In genomic region chr2:30724521-30724920, GRCm38 (mm10) we compare ENCODE assay signal across 13 mouse cellular contexts.
DNase-seq lines count a peak whose midpoint lies in the region; ATAC-seq and TF ChIP-seq lines count a peak whose summit lies in the region.
"Had no signal": no experiment of that assay in that cellular context is flagged by ENCODE, and none has a peak within 500 bp of the region (broad histone marks: within the 10 kb centered on the region; RNA-seq: fewer than 3 reads in every experiment).

No protein-coding gene starts in this region.

- no peak overlapping the region for H3K4me2 ChIP-seq in embryonic facial prominence, embryonic 13.5 days
- H3K4me2 ChIP-seq in hindbrain, embryonic 11.5 days (replicated peaks; ENCODE audit: low read depth, low read length): no peak overlapping the region

- no peaks in the 10 kb centered on the region for H3K27me3 ChIP-seq in kidney, adult 2 months (replicated peaks; ENCODE audit: control insufficient read depth, insufficient read depth, low read length)
- no peaks in the 10 kb centered on the region for H3K27me3 ChIP-seq in embryonic facial prominence, embryonic 13.5 days
- no peaks in the 10 kb centered on the region for H3K27me3 ChIP-seq in hindbrain, embryonic 11.5 days (ENCODE audit: control insufficient read depth, insufficient read depth, low read length)
- no peaks in the 10 kb centered on the region; the same call in 1 of the 2 replicates for H3K27me3 ChIP-seq in midbrain, embryonic 10.5 days (ENCODE audit: low read depth, poor library complexity, severe bottlenecking)
- H3K27me3 ChIP-seq: heart, embryonic 15.5 days had no signal

- ATAC-seq in embryonic facial prominence, embryonic 13.5 days (ENCODE audit: insufficient number of reproducible peaks, insufficient read depth, low FRiP score, low TSS enrichment, low read depth): no peak
- no peak for ATAC-seq in hindbrain, embryonic 11.5 days (ENCODE audit: low FRiP score)
- no peak for ATAC-seq in granulocyte monocyte progenitor cell, adult 5-6 weeks (replicated peaks; ENCODE audit: poor library complexity, severe bottlenecking)

- TF ChIP-seq POLR2A in kidney, adult 2 months (IDR thresholded peaks at IDR 0.05; ENCODE audit: low read depth, low read length): no peak

- no peak for TF ChIP-seq CTCF in kidney, adult 2 months (conservative IDR thresholded peaks at IDR 0.05; ENCODE audit: insufficient read depth, insufficient read length, low read depth, low read length)

- H3K4me1 ChIP-seq in kidney, adult 2 months (ENCODE audit: control insufficient read depth, insufficient read depth, low read length): peaks cover 53% of the 10 kb centered on the region
- H3K4me1 ChIP-seq in embryonic facial prominence, embryonic 13.5 days: peaks cover 68% of the 10 kb centered on the region
- peaks cover 54% of the 10 kb centered on the region for H3K4me1 ChIP-seq in hindbrain, embryonic 11.5 days (replicated peaks; ENCODE audit: control insufficient read depth, insufficient read depth, low read length)
- H3K4me1 ChIP-seq in midbrain, embryonic 10.5 days: peaks cover 74% of the 10 kb centered on the region

- no peaks in the 10 kb centered on the region for H3K36me3 ChIP-seq in kidney, adult 2 months (ENCODE audit: control insufficient read depth, insufficient read depth, low read length)
- H3K36me3 ChIP-seq in embryonic facial prominence, embryonic 13.5 days: no peaks in the 10 kb centered on the region
- no peaks in the 10 kb centered on the region for H3K36me3 ChIP-seq in hindbrain, embryonic 11.5 days (ENCODE audit: control insufficient read depth, insufficient read depth, low read length)
- no peaks in the 10 kb centered on the region for H3K36me3 ChIP-seq in midbrain, embryonic 10.5 days
- H3K36me3 ChIP-seq: heart, embryonic 15.5 days had no signal

- DNase-seq in kidney, adult 2 months: no peak
- DNase-seq in kidney, postnatal 4 days: no peak
- DNase-seq in hindbrain, embryonic 11.5 days (ENCODE audit: low spot score): no peak
- DNase-seq in midbrain, embryonic 10.5 days (ENCODE audit: low spot score): no peak
- DNase-seq in gastrocnemius, adult 8-10 months (ENCODE audit: low spot score in 2 of 2): no peak
- DNase-seq in spleen, postnatal 10 days (ENCODE audit: low spot score in 2 of 2): no peak
- DNase-seq: lung, postnatal 36 days; spleen, adult 18-20 months; thymus, postnatal 4 days had no signal

- peak overlapping the region; percentile 20; the same call in 1 of the 2 replicates for H3K27ac ChIP-seq in kidney, adult 2 months (ENCODE audit: insufficient read depth, low read depth, low read length)
- peak overlapping the region; percentile 100 for H3K27ac ChIP-seq in embryonic facial prominence, embryonic 13.5 days
- peak overlapping the region; percentile 100 for H3K27ac ChIP-seq in hindbrain, embryonic 11.5 days (ENCODE audit: low read depth, low read length)
- peak overlapping the region; percentile 100 for H3K27ac ChIP-seq in midbrain, embryonic 10.5 days (replicated peaks)
- H3K27ac ChIP-seq: heart, embryonic 15.5 days had no signal

- no peaks in the 10 kb centered on the region for H3K9me3 ChIP-seq in embryonic facial prominence, embryonic 13.5 days
- H3K9me3 ChIP-seq in hindbrain, embryonic 11.5 days (ENCODE audit: control insufficient read depth, low read length): no peaks in the 10 kb centered on the region
- no peaks in the 10 kb centered on the region for H3K9me3 ChIP-seq in midbrain, embryonic 10.5 days (replicated peaks)
- H3K9me3 ChIP-seq: heart, embryonic 15.5 days had no signal

- H3K9ac ChIP-seq in embryonic facial prominence, embryonic 13.5 days: no peak overlapping the region
- H3K9ac ChIP-seq in hindbrain, embryonic 11.5 days (ENCODE audit: low read depth, low read length): peak overlapping the region; percentile 60; the same call in 1 of the 2 replicates

- H3K4me3 ChIP-seq in kidney, adult 2 months (ENCODE audit: insufficient read depth, low read depth, low read length): no peak overlapping the region
- H3K4me3 ChIP-seq in embryonic facial prominence, embryonic 13.5 days: no peak overlapping the region
- no peak overlapping the region for H3K4me3 ChIP-seq in hindbrain, embryonic 11.5 days (ENCODE audit: low read depth, low read length)
- no peak overlapping the region for H3K4me3 ChIP-seq in midbrain, embryonic 10.5 days
- H3K4me3 ChIP-seq: erythroblast, embryonic 14.5 days; heart, embryonic 15.5 days had no signal

Comparison
In these comparisons a context has a peak if more than half of its experiments do, and no peak if none do; other contexts are left out.
1. H3K27ac ChIP-seq: peak in every context shown above with its lines; median percentile 100 in embryonic facial prominence, embryonic 13.5 days; 100 in hindbrain, embryonic 11.5 days; 100 in midbrain, embryonic 10.5 days; 20 in kidney, adult 2 months.